Mouse (Mus musculus): Measurements from ENCODE around the gene Tmco1. TPM values are rescaled to one million over a fixed set of nuclear protein-coding genes. Genes with fewer than 3 reads are reported as not detected.

The Tmco1 gene
- 84.1 and 106 TPM in 2 replicates for polyA plus RNA-seq (2012; rRNA removed)

DNA sequence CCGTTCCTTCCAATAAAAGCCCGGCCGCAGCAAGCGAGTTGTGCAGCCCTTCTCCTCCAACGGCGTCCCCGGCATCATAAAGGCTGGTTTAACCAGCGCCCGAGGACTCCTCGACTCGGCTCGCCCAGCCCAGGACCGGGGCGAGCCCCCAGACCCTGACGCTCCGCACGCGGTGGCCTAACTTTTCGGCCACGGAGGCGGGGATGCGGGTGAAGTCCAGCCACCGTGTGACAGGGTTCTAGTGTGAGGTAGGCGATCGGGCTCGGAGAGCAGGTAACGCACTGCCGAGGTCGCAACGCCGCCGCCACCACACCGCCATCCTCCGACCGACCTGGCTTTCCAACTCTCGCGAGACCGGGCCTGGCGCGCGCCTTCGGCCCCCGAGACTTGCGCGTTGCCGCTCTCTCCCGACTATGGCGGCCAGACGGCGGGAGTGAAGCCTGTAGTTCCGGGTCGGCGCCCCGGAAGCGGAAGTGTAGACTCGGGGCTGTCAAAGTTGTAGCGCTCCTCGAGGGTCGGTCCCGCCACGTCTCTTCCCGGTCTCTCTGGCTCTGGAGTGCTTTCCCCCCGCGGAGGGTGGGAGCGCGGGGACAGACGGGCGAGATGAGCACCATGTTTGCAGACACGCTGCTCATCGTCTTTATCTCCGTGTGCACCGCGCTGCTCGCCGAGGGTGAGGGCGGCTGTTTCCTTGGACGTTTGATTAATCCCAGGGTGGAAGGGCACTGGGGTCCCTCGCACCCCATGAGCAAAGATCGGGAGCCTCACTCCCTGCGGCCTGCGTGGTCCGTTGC, at the start of gene Tmco1:
Tmco1 (plus strand) TSS at position 118 of the 794 bp plus-strand sequence.
- no peak for DNase-seq (ENCODE audit: low read depth)

DNA sequence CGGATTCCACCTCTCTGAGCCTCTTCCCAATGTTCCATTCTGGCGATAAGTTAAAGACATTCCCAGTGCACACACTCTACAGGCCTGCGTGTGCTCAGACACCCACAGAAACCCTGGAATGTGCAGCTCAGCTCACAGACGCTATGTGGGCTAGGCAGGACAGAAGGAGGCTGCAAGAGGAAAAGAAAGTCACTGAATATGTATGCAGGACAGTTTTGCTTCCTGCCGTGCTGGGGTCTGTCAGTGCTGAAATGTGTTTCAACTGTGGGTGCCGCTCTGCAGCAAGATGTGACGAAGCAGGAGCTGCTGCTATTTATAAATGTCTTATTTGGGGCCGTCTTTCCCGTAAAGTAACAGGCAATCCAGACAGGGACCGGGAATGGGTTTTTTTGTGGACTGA, 48.5 kb upstream of the Tmco1 start:
- no peak for DNase-seq (ENCODE audit: low read depth)

DNA sequence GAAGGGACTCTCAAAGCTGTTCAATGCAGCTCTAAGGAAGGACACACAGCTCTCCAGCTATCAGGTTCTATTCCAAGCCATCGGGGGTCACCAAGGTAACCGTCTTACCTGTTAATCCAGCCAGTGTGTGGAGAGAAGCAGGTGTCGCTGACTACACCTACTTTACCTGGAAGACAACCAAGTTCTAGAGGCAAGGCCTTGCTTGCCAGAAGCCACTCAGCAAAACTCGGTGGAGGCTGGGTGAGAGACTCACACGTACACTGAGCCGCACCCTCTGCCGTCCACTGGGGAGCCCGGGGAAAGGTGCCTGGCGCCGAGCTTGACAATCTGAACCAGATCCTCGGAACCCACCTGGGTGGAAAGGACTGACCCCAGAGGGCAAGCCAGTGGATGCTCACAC, 46.4 kb upstream of the Tmco1 start:
- DNase-seq (ENCODE audit: low read depth), result no peak

GRCm38 (mm10) chr1:167262489-167263041, 45.6 kb upstream of the Tmco1 start:
- no peak for DNase-seq (ENCODE audit: low read depth)

GRCm38 (mm10) chr1:167265366-167265765, 42.8 kb upstream of the Tmco1 start:
- DNase-seq (ENCODE audit: low read depth), result no peak

DNA sequence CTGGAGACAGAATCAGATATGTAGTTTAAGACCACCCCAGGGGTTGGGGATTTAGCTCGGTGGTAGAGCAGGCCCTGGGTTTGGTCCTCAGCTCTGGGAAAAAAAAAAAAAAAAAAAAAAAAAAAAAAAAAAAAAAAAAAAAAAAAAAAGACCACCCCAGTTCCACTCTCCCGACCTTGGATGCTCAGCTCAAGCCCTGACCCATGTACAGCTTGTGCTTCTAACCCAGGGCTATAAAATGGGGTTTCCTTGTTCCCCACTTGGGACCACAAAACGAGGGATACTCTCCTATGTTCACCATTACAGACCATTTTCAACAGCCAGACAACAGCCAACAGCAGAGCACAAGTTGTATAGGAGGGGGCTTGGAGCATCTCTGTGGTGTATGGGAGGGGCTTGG, 41.5 kb upstream of the Tmco1 start:
- no peak for DNase-seq (ENCODE audit: low read depth)

DNA sequence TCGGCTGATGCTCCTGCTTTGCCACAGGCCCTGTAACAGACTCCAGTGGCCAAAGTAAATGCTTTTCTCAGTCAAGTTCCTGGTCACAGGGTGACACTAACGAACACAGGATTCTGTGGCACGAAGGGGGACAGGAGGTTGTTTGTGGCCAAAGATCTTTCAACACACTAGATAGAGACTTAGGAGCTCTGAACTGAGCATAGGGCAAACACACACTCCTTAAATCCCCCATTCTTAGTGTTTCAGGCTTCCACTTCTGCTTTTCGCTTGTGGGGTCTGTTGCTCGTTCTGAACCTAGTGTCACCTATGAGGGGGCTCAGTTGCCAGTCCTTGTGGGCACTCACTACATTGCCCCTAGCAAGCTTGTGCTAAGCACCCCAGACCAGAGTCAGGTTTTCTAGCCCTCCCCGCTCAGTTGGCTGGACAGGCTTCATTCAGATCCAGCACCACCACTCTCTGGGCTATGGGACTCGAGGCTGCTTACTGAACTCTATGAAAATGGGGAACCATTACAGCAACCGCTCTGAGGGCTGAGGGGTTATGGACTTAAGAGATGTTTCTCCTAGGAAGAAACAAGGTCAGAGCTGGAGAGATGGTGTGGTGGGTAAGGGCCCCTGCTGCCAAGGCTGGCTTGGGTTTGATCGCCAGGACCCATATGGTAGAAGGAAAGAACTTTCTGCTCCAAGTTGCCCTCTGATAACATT, 39.7 kb upstream of the Tmco1 start:
- no peak for DNase-seq (ENCODE audit: low read depth)

GRCm38 (mm10) chr1:167269350-167269811, 38.8 kb upstream of the Tmco1 start:
- DNase-seq (ENCODE audit: low read depth), result no peak

- no peak for DNase-seq (ENCODE audit: low read depth)
Observed at GRCm38 (mm10) chr1:167269856-167270270, 38.3 kb upstream of the Tmco1 start.

DNA sequence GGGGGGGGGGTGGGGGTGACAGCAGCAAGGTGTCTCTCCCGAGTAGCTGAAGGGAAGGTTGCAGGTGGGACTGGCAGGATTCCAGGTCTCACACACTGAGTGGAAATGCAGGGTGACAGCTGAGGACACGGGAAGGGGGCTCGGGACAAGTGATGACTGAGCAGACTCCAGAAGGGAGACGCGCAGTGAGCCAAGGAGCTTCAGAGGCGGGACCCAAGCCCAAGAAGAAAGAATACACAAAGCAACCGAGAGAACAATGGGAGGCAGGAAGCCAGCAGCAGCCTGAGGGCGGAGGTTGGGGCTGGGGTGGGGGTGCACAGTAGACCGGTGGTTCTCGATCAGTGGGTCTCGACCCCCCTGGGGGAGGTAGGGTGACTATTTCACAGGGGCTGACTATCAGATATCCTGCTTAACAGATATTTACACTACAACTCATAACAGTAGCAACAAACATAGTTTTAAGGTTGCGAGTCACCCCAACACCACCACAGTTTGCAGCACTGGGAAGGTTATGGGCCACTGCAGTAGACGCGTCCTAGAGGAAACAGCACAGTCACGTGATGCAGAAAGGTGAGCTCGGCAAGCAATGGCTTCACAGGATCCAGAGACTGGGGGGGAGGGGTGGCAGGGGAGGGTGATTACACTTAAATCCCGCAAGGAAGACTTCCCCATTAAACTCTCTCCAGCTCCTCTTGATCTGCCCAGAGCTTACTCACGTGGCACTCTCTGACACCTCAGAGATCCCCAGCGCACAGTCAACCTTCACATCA, 37.7 kb upstream of the Tmco1 start:
- DNase-seq (ENCODE audit: low read depth), result no peak

- no peak for DNase-seq (ENCODE audit: low read depth)
Observed at GRCm38 (mm10) chr1:167271304-167271703, 36.9 kb upstream of the Tmco1 start.

DNA sequence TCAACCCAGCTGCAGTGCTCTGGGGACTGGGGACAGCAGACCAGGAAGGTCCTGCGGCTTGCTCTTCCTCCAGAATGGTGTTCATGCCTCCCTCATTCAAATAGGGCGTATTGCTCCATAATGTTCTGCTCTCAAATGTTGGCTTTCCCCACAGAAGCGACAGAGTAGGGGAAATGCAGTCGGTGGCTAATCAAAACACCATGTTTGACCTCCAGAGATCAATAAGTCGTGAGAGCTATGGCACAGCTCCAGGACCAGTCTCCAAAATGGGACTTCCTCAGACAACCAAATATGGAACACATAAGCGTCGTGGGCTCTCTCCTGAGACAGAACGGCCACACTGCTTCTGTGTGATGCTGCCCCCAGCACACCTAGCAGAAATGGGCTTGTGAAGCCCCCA, 36.3 kb upstream of the Tmco1 start:
- DNase-seq (ENCODE audit: low read depth), result no peak

GRCm38 (mm10) chr1:167273380-167274163, 34.6 kb upstream of the Tmco1 start:
- DNase-seq (ENCODE audit: low read depth), result no peak

DNA sequence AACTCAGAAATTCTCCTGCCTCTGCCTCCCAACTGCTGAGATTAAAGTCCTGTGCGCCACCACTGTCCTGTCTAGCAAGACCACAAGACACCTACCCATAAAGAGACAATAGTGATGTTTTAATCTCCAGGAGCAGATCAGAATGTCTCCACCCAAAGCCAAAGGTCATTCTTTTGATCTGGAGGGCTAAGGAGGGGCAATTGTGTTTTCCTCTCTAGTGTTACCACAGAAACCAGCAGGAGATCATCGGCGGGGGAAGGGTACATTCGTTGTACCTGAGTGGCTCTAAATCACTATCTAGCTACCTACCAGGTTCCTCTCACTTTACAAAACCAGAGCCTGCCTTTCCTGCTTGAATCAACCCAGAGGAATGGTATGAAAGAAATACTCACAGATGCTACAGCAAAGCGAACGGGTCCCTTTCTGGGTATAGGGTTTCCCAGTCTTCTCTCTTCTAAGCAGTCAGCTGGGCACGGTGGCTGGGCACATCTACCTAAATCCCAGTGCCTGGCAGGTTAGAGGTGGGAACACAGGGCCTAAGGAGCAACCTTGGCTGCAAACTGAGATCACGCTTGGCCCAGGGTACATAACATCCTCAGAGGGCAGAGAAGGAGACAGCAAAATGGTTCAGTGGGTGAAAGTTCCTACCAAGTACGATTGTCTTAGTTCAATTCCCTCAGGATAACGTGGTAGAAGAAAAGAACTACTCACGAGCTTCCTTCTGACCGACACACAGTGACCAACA, 33.4 kb upstream of the Tmco1 start:
- no peak for DNase-seq (ENCODE audit: low read depth)

DNA sequence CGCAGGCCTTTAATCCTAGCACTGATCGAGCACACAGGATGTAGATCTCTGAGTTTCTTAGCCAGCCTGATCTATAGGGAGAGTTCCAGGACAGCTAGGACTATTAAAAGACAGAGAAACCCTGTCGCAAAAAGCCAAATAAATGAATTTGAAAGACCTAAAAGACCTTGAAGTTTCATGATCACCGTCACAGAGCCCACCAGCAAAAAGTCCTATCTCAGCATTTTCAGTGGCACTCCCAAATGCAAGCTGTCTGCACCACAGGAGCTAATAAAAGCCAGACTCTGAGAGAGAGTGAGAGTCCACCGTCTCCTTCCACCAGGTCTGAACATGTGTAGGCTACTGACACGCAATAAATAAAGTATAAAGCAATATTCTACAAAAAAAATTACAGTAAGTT, 29.8 kb upstream of the Tmco1 start:
- no peak for DNase-seq (ENCODE audit: low read depth)

- no peak for DNase-seq (ENCODE audit: low read depth)
Observed at GRCm38 (mm10) chr1:167279160-167279715, 28.9 kb upstream of the Tmco1 start.

- no peak for DNase-seq (ENCODE audit: low read depth)
Observed at GRCm38 (mm10) chr1:167280061-167280460, 28.1 kb upstream of the Tmco1 start.

DNA sequence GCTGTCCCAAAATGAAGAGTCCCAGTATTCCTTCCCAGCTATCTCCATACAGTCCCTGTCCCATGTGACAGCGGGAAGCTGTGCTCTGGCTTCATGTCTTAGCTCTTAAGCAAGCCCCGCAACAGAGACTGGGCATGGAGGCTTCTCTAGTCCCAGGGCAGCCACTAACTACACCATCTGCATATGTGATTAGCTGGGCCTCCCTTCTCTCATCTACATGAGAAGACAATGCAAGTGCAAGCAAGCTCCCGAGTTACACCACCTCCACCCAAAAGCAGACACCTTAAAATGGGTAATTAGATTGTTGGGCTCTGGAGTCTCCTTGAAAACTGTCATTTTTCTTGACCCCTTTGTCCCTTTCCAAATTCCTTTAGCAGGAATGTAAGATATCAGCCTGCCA, 26.1 kb upstream of the Tmco1 start:
- no peak for DNase-seq (ENCODE audit: low read depth)

DNA sequence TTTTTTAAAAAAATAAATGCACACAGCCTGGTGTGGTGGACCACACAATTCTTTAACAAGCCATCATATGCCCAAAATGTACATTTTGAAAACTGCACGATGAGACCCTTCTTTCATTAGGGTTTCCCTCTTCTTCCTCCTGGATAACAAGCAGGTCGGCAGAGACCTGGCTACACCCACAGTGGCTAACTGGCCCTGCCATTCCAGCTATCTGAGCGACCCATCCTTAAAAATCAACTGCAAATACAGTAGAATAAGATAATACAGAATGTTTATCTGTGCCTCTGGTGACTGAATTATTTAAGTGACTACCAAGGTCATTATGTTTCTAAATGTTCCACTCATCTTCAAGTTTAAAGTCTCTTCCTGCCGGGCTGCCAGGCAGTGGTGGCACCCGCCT, 25.4 kb upstream of the Tmco1 start:
- no peak for DNase-seq (ENCODE audit: low read depth)

Measured in gonadal fat pad, adult 2 months (tissue).